Mouse (Mus musculus): Measurements from ENCODE around the gene Etv6.

Etv6 gene

DNA sequence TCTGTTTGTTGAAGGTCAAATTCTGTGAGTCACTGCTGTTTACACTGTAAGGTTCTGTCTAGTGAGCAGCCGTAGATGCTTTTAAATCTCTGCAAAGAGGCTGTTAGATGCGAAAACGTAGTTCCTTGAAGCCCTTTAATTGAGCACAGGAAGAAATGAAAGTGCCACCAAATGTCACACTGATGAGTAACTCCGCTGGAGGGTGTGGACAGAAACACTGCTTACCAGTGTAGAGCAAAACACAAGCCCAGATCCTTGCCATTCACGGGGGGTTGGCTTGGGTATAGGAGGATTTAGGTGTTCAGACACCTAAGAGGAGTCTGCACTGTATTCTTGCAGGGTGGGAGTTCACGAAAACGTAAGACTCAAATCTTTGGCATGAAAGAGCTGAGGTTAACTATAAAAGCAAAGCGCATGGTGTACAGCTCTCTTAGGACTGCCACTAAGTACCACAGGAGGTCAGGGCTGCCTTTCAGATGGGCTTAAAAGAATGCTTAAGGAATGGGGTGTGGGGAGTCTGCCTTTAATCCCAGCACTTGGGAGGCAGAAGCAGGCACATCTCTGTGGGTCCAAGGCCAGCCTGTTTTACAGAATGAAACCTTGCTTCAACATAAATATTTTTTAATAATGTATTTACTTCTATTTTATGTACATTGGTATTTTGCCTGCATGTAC, 216.7 kb downstream of the Etv6 start:
- DNase-seq (ENCODE audit: extremely low spot score): no peak

DNA sequence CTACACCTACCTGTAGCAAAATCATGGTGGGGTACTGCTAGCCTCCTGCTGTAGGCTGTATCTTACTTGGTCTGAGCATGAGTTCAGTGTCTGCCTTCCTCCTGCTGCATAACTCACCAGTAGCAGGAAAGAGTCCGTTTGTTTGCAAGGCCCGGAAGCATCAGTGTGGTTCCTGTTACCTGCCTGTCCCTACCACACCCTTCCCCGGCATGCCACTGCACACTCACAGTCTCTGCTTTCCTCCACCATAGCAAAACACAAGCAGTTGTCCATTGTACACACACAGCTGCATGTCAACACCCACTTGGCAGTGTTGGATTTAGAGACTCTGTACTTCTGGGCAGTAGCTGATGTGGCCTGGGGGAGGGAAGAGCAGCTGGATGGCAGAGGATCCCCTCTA, 220.9 kb downstream of the Etv6 start:
- DNase-seq (ENCODE audit: extremely low spot score): no peak

DNA sequence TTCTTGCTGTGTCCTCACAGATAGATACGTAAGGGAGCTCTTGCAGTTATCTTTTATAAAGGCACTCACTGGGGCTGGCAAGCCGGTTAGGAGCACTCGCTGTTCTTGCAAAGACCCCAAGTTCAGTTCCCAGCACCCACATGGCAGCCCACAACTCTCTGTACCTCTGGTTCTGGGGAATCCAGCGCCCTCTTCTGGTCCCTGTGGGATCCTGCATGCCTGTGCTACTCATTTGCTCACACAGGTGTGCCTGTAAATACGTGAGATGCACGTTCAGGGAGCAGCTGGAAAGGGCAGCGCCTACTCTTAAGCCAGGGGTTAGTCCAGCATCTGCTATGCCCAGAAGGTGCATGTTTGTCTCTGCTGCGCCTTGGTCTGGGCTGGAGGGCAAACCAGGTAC, 224.4 kb downstream of the Etv6 start:
- no peak for DNase-seq (ENCODE audit: extremely low spot score)

DNA sequence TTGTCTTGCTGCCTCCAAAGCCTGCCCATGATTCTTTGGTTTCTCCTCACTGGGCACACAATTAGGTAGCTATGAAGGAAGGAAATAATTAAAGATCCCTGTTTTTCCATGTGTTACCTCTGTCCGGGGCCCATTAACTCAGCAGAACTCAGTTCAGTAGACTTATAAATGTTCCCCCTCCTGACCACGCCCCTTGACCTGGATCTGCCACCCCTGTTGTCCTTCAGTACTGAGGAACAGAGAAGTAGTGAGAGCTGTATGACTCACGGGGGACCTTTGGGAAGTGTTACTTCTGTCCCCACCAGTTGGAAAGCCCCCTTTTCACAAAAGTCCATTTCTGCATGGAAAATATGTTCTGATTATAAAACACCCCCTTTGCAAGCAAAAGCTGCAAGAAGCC, 226.4 kb downstream of the Etv6 start:
- no peak for DNase-seq (ENCODE audit: extremely low spot score)

DNA sequence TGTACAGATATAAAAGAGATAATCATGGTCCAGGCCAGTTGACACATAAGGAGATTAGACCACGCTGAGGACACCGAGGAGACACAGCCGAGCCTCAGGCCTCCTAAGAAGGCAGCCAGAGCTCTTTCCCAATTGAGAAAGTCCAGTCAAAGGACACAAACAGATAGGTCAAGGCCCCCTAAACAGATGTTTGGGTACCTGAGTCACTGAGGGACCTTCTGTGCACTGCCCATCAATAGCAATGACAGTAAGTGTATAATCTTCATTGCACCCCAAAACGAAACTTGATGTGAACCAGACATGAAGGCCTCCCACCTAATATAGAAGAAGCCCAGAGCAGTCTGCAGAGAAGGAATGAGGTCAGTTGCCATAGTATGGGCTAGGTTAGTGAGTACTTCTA, 226.9 kb downstream of the Etv6 start:
- DNase-seq (ENCODE audit: extremely low spot score): no peak

DNA sequence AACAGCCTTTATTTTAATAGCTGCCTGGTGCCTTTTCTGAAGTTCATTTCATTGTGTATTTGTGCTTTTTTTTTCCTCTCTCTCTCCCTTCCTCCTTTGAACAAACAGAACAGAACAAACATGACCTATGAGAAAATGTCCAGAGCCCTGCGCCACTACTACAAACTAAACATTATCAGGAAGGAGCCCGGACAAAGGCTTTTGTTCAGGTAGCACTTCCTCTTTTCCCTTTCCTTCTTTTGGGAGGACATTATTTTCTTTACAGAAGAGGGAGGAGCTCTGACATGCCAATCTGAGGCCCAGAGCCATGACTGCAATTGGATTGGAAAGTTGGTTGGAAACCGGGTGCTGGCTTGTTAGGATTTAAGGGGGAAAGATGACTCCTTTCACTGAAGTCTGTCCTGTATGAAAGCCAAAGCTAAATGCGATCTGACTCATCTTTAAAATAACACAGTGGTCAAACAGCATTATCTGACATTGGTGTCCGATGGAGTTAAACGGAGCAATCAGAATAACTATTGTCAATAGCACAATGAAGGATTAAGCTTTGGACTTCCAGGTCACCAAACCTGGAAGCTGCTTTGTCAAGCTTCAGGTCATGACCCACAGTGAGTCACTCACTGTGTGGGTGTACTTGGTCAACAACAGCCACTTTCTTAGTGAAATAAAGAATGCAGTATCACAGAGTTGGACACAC, 227.6 kb downstream of the Etv6 start:
- DNase-seq (ENCODE audit: extremely low spot score): no peak

DNA sequence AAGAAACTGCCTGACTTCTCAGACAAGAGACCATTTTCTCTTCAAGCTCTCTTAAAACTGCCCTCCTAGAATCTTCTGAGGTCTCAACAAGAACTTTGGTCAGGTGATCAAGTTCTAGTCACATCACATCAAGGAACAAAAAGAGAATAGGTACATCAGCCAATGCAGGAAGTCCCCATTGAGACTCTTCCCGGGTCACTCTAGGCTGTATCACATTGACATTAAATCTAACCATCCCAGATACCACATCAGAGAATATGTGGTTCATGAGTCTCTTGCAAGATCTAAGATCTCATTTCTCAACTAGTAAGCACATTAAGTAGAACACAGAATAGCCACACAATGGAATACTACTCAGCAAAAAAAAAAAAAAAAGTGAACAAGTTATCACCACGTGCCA, 238.4 kb downstream of the Etv6 start:
- DNase-seq (ENCODE audit: extremely low spot score): no peak

DNA sequence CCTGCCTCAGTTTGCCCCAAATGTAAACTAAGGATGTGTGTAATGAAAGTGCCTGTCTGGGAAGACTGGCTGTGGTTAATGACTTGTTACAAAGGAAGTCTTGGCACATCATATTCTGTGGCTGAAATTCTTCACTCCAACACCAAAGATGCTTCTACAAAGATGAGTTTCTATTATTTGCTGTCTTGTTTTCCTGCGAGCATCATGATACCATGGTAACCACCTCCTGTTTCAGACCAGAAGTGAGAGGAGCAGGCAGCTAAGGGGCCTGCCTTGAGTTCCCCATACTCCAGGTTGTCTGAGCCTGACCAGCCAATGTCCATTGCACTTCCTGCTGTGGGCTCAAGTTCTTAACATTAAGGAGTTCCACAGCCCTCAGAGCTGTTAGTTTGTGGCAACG, 241.5 kb downstream of the Etv6 start:
- no peak for DNase-seq (ENCODE audit: extremely low spot score)

DNA sequence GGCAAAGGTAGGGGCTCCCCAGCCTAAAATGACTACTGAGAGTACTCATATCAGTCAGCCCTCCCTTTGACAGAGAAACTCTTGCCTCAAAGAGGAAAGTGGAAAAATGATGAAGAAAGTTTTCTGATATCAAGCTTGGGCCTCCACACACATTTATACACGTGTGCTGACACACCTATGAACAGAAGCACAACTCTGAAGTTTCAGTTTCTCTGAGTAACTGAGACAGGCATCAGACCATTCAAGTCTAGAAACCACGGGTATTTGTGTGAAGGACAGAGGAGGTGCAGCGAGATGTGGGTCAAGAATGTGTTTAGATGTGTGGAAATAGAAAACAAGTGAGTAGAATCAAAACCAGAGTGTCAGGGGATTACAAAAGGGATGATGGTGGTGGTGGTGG, 246.6 kb downstream of the Etv6 start:
- DNase-seq (ENCODE audit: extremely low spot score): no peak

DNA sequence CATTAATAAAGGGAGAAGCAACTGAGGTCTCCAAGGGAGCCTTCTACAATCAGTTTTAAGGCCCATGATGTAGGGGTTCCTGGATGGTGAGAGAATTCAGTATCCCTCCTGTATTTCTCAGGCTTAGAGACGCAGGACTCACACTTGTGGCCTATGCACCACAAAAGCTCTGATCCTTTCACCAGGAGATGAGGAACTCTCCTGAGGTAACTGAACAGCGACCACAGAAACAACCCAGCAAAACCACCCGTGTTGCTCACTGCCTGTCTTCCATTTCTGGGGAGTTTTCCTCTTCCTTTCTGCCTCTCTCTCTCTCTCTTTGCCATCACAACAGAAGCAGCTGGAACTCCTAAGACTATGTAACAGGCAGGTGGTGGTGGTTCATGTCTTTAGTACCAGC, 256.3 kb downstream of the Etv6 start:
- DNase-seq (ENCODE audit: extremely low spot score): no peak

DNA sequence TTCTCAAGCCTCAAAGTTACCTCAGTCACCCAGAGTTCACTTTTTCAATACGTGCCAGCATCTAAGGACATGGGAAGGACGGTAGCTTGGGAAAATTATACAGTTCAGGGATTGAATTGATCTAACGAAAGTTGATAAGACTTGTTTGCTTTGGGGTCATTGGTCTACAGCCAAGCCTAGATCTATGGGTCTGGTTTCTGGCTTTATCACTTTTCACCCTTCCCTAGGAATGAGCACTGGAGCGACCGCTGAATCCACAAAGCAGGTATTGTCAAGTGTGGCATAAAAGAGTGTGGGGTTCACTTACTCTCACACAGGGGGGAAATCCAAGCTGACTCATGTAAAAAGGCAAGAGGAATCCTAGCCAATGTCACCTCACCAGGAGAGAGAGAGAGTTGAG, 256.9 kb downstream of the Etv6 start:
- no peak for DNase-seq (ENCODE audit: extremely low spot score)

DNA sequence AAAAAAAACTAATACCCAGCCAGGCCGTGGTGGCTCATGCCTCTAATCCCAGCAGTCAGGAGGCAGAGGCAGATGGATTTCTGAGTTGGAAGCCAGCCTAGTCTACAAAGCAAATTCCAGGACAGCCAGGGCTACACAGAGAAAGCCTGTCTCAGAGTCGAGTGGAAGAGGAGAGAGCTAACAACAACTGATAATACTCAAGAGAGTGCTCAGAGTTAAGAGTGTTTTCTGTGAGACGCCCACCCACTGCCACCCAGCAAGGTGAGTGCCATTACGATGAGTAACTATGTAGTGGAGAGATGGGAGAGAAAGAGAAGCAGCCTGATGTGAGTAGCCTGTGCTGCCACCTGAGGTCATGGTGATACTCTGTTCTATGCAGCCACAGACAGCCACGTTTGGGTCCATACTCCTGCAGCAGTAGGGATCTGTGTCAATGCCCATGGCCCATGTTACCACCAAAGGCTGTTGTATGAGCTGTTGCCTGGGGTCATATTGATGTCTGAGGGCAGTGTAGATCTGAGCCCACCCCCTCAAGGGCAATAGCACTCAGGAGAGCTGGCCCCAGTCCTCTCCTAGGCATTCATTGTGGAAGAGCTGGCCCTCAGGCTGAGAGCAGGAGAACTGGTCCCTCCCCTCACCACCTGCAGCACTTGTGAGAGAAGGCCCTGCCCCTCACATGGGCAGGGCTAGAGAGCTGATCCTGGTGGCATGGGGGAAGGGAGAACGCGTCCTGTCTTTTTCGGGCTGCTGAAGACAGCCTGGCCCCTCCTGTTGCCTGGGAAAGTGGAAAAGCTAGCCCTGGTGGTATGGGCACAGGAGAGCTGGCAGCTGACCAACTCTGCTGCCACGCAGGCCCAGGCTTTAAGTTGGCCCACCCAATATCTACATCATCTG, 258.4 kb downstream of the Etv6 start:
- DNase-seq (ENCODE audit: extremely low spot score): no peak

DNA sequence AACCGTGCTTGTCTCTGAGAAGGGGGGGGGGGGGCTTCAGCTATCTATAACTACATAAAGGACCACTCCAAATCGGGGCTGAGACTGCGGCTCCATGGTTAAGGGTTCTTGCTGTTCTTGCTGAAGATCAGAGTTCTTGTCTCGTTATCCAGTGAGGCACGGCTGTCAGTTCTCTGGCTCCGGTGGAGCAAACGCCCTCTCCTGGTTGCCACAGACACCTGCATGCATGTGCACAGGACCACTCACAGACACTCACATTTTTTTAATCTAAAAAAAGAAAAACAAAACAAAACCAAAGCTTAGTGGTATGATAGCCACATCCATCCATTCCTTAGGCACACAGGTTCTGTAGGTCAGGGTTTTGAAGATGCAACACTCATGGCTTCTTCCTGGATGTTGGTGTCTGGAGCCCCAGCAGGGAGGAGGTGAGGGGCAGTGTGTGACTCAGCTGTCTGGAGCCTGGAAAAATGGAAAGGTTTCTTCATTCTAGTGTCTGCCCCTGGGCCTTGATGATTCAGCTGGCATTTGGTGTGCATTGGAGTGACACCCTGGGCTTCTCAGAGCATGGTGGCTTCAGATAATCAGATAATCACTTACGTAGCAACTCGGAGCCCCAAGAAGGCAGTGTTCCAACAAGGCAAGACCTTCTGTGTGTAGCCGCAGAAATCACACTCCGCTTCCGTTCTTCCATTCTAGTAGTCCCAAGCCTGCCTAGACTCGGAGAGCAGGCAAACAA, 262.6 kb downstream of the Etv6 start:
- DNase-seq (ENCODE audit: extremely low spot score): no peak

DNA sequence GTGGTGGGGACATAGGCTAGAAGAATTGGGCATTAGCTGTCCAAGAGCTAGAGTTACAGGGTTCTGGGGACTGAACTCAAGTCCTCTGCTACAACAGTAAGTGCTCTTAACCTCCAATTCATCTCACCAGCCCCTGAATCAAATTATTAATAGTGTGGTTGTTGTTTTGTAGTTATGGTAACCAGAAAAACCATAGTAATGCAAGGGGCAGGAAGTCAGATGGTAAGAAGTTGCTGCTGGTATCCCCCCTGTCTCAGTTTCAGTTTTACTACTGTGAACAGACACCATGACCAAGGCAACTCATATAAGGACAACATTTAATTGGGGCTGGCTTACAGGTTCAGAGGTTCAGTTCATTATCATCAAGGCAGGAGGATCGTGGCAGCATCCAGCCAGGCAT, 266.5 kb downstream of the Etv6 start:
- DNase-seq (ENCODE audit: extremely low spot score): no peak

DNA sequence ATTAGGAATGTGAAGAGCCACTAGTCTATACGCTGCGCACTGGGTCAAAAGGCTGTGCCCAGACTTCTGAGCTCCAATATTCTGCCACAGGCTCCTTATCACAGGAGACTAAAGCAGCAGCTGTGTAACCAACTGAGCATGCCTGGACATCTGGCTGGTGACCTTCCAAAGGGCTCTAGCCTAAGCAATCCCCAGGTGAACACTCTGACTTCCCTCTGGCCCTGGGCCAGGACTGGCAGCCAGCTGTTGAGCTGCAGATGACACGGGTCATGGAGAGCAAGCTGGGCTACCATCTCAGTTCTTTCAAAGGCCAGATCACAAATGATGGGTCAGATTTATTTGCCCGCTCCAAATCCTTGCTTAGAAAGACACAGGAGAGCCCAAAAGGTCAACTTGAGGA, 275.8 kb downstream of the Etv6 start:
- no peak for DNase-seq (ENCODE audit: extremely low spot score)

DNA sequence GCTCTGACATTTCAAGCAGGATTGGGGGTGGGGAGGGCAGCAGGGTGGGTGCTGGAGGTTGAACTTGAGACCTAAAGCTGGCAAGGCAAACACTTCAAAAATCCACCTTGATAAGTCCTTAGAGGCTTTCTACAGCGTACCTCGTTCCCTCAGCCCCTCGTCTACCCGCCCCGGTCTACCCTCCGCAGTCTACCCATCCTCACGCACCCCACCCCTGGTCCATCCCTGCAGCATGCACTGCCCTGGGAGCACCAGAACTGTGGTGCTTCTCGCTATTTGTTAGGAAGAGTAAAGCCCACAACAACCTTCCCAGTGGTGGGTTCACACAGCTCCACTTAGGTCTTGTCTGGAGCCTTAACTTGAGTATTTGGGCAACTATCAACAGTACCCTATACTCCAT, 277.1 kb downstream of the Etv6 start:
- no peak for DNase-seq (ENCODE audit: extremely low spot score)

DNA sequence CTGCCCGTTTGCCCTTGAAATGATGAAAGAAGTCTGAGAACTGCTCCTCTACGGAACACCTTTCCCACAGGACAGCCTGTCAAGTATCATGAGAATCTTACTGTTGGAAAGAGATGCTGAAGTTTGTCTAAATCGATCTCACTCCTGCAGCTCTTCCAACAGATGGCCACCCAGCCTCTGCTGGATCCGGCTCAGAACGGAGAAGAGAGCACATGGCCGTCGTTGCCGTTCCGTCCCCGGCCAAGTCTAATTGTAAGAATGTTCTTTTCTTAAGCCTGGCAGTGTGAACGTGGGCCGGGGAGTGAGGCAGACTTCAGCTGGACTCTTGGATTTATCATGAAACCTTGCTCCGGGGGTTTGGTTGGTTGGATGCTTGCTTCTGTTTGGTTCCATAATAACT, 281.9 kb downstream of the Etv6 start:
- no peak for DNase-seq (ENCODE audit: extremely low spot score)

Data from embryo, embryonic 9.5 days (tissue).